Mouse (Mus musculus): ENCODE results near the gene Xylb. TPM values are rescaled to one million over a fixed set of nuclear protein-coding genes. Genes with fewer than 3 reads are reported as not detected.

Xylb gene
- polyA plus RNA-seq, 1 experiment from 2014 or later: 2.4 TPM

GRCm38 (mm10) chr9:119339106-119339505 lies 18.1 kb upstream of the Xylb start:
- ATAC-seq (no peak), DNase-seq (ENCODE audit: low spot score) (no peak)
- Histone ChIP-seq H3K9ac (ENCODE audit: low read length) (peak overlapping the region; percentile 62; the same call in 1 of the 2 replicates), H3K9me3 (replicated peaks; ENCODE audit: control insufficient read depth, low read length) (no peaks in the 10 kb centered on the region), H3K4me3 (ENCODE audit: low read depth, low read length) (peak overlapping the region; percentile 66), H3K4me1 (ENCODE audit: control insufficient read depth, insufficient read depth, low read length) (peaks cover 20% of the 10 kb centered on the region), H3K4me2 (ENCODE audit: low read length) (peak overlapping the region; percentile 70), H3K27ac (ENCODE audit: low read depth, low read length) (no peak overlapping the region), H3K27me3 (replicated peaks; ENCODE audit: control insufficient read depth, insufficient read depth, low read length) (no peaks in the 10 kb centered on the region), H3K36me3 (ENCODE audit: control insufficient read depth, insufficient read depth, low read length) (peaks cover 13% of the 10 kb centered on the region)
- 49% methylated on average over 7 of the region's 7 CpGs for WGBS

- Histone ChIP-seq H3K36me3 (ENCODE audit: control insufficient read depth, insufficient read depth, low read length) (peaks cover 19% of the 10 kb centered on the region), H3K4me3 (ENCODE audit: low read depth, low read length) (peak within 1 kb of the TSS; percentile 66), H3K27me3 (replicated peaks; ENCODE audit: control insufficient read depth, insufficient read depth, low read length) (no peaks in the 10 kb centered on the region), H3K9ac (ENCODE audit: low read length) (peak within 1 kb of the TSS; percentile 62), H3K9me3 (replicated peaks; ENCODE audit: control insufficient read depth, low read length) (no peaks in the 10 kb centered on the region), H3K4me1 (ENCODE audit: control insufficient read depth, insufficient read depth, low read length) (peaks cover 20% of the 10 kb centered on the region), H3K27ac (ENCODE audit: low read depth, low read length) (peak within 1 kb of the TSS; percentile 82; the same call in 1 of the 2 replicates), H3K4me2 (ENCODE audit: low read length) (peak within 1 kb of the TSS; percentile 70)
- WGBS: 2% methylated on average over 43 of the region's 43 CpGs
- ATAC-seq (no peak), DNase-seq (ENCODE audit: low spot score) (peak; percentile 53)
Measured at GRCm38 (mm10) chr9:119339558-119340211, 17.5 kb upstream of the Xylb start, which contains the start of gene Acaa1a. Gene Acaa1a (plus strand): TSS chr9:119339676.

GRCm38 (mm10) chr9:119340212-119340580 lies 17.0 kb upstream of the Xylb start:
- Histone ChIP-seq H3K27me3 (replicated peaks; ENCODE audit: control insufficient read depth, insufficient read depth, low read length) (no peaks in the 10 kb centered on the region), H3K4me3 (ENCODE audit: low read depth, low read length) (peak overlapping the region; percentile 66), H3K4me1 (ENCODE audit: control insufficient read depth, insufficient read depth, low read length) (peaks cover 20% of the 10 kb centered on the region), H3K9me3 (replicated peaks; ENCODE audit: control insufficient read depth, low read length) (no peaks in the 10 kb centered on the region), H3K27ac (ENCODE audit: low read depth, low read length) (no peak overlapping the region), H3K4me2 (ENCODE audit: low read length) (peak overlapping the region; percentile 70), H3K9ac (ENCODE audit: low read length) (peak overlapping the region; percentile 62), H3K36me3 (ENCODE audit: control insufficient read depth, insufficient read depth, low read length) (peaks cover 23% of the 10 kb centered on the region)
- WGBS: 4% methylated on average over 8 of the region's 8 CpGs
- ATAC-seq (no peak), DNase-seq (ENCODE audit: low spot score) (no peak)

- ATAC-seq (peak; percentile 98), DNase-seq (ENCODE audit: low spot score) (peak; percentile 97)
- Histone ChIP-seq H3K36me3 (ENCODE audit: control insufficient read depth, insufficient read depth, low read length) (peaks cover 32% of the 10 kb centered on the region), H3K4me2 (ENCODE audit: low read length) (peak within 1 kb of the TSS; percentile 70), H3K4me3 (ENCODE audit: low read depth, low read length) (peak within 1 kb of the TSS; percentile 66), H3K4me1 (ENCODE audit: control insufficient read depth, insufficient read depth, low read length) (peaks cover 20% of the 10 kb centered on the region), H3K9ac (ENCODE audit: low read length) (peak within 1 kb of the TSS; percentile 78), H3K9me3 (replicated peaks; ENCODE audit: control insufficient read depth, low read length) (no peaks in the 10 kb centered on the region), H3K27ac (ENCODE audit: low read depth, low read length) (peak within 1 kb of the TSS; percentile 82), H3K27me3 (replicated peaks; ENCODE audit: control insufficient read depth, insufficient read depth, low read length) (no peaks in the 10 kb centered on the region)
- WGBS: under 1% methylated on average over 66 of the region's 68 CpGs
Measured at GRCm38 (mm10) chr9:119340909-119341816, 16.0 kb upstream of the Xylb start, which contains the start of gene Myd88. Gene Myd88 (minus strand): TSS chr9:119341411.

GRCm38 (mm10) chr9:119342728-119343127 lies 14.5 kb upstream of the Xylb start:
- no peak overlapping the region for H3K4me3 ChIP-seq (ENCODE audit: low read depth, low read length)
- peaks cover 46% of the 10 kb centered on the region for H3K36me3 ChIP-seq (ENCODE audit: control insufficient read depth, insufficient read depth, low read length)
- H3K27ac ChIP-seq (ENCODE audit: low read depth, low read length): no peak overlapping the region
- H3K27me3 ChIP-seq (replicated peaks; ENCODE audit: control insufficient read depth, insufficient read depth, low read length): no peaks in the 10 kb centered on the region
- DNase-seq (ENCODE audit: low spot score) (no peak), ATAC-seq (no peak)
- H3K4me2 ChIP-seq (ENCODE audit: low read length): no peak overlapping the region
- H3K4me1 ChIP-seq (ENCODE audit: control insufficient read depth, insufficient read depth, low read length): peaks cover 20% of the 10 kb centered on the region
- H3K9ac ChIP-seq (ENCODE audit: low read length): no peak overlapping the region
- H3K9me3 ChIP-seq (replicated peaks; ENCODE audit: control insufficient read depth, low read length): no peaks in the 10 kb centered on the region
- WGBS: 89% methylated on average over 7 of the region's 7 CpGs

- DNase-seq (ENCODE audit: low spot score) (no peak), ATAC-seq (no peak)
- H3K36me3 ChIP-seq (ENCODE audit: control insufficient read depth, insufficient read depth, low read length): peaks cover 70% of the 10 kb centered on the region
- no peak overlapping the region for H3K9ac ChIP-seq (ENCODE audit: low read length)
- no peaks in the 10 kb centered on the region for H3K9me3 ChIP-seq (replicated peaks; ENCODE audit: control insufficient read depth, low read length)
- no peak overlapping the region for H3K27ac ChIP-seq (ENCODE audit: low read depth, low read length)
- H3K4me3 ChIP-seq (ENCODE audit: low read depth, low read length): no peak overlapping the region
- H3K4me1 ChIP-seq (ENCODE audit: control insufficient read depth, insufficient read depth, low read length): peaks cover 11% of the 10 kb centered on the region; the same call in 1 of the 2 replicates
- H3K27me3 ChIP-seq (replicated peaks; ENCODE audit: control insufficient read depth, insufficient read depth, low read length): no peaks in the 10 kb centered on the region
- 97% methylated on average over 8 of the region's 8 CpGs for WGBS
- no peak overlapping the region for H3K4me2 ChIP-seq (ENCODE audit: low read length)
Measured at GRCm38 (mm10) chr9:119346376-119346775, 10.8 kb upstream of the Xylb start.

- Histone ChIP-seq H3K9me3 (replicated peaks; ENCODE audit: control insufficient read depth, low read length) (no peaks in the 10 kb centered on the region), H3K4me2 (ENCODE audit: low read length) (no peak overlapping the region), H3K27me3 (replicated peaks; ENCODE audit: control insufficient read depth, insufficient read depth, low read length) (no peaks in the 10 kb centered on the region), H3K27ac (ENCODE audit: low read depth, low read length) (no peak overlapping the region), H3K9ac (ENCODE audit: low read length) (no peak overlapping the region), H3K4me3 (ENCODE audit: low read depth, low read length) (no peak overlapping the region), H3K36me3 (ENCODE audit: control insufficient read depth, insufficient read depth, low read length) (peaks cover 48% of the 10 kb centered on the region), H3K4me1 (ENCODE audit: control insufficient read depth, insufficient read depth, low read length) (no peaks in the 10 kb centered on the region)
- no peak for DNase-seq (ENCODE audit: low spot score)
- WGBS: 92% methylated on average over 3 of the region's 3 CpGs
- no peak for ATAC-seq
Measured at GRCm38 (mm10) chr9:119350531-119350930, 6.7 kb upstream of the Xylb start.

- Histone ChIP-seq H3K4me2 (ENCODE audit: low read length) (no peak overlapping the region), H3K4me1 (ENCODE audit: control insufficient read depth, insufficient read depth, low read length) (no peaks in the 10 kb centered on the region), H3K9me3 (replicated peaks; ENCODE audit: control insufficient read depth, low read length) (no peaks in the 10 kb centered on the region), H3K4me3 (ENCODE audit: low read depth, low read length) (no peak overlapping the region), H3K9ac (ENCODE audit: low read length) (no peak overlapping the region), H3K27me3 (replicated peaks; ENCODE audit: control insufficient read depth, insufficient read depth, low read length) (no peaks in the 10 kb centered on the region), H3K27ac (ENCODE audit: low read depth, low read length) (no peak overlapping the region), H3K36me3 (ENCODE audit: control insufficient read depth, insufficient read depth, low read length) (peaks cover 42% of the 10 kb centered on the region)
- ATAC-seq (no peak), DNase-seq (ENCODE audit: low spot score) (no peak)
- WGBS: 94% methylated on average over 10 of the region's 10 CpGs
Measured at GRCm38 (mm10) chr9:119350947-119351705, 6.1 kb upstream of the Xylb start.

Data from forebrain, embryonic 14.5 days (tissue).